Mouse (Mus musculus): ENCODE results near the gene Megf9.

DNA sequence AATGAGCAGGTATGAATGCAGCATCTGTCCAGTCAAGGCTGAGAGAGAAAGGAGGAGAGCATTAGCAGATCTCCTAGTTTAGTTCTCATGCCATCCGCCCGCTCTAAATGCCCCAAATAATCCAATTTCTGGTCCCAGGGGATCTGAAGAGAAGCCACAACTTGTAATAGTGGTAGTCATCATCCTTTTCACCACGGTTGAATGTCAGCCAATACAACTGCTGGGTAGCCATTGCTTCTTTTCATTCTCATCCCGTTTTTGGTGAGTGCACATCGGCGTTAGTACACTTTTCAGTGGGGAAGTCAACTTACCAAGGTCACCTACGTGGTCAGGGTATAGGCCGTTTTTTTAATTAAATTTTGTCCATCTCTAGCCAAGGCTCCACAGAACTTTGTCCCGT, 125.3 kb downstream of the Megf9 start:
- TF ChIP-seq POLR2A (IDR thresholded peaks at IDR 0.05; ENCODE audit: borderline replicate concordance, insufficient read depth, low read length), result no peak
- TF ChIP-seq CTCF (IDR thresholded peaks at IDR 0.05; ENCODE audit: borderline replicate concordance, insufficient read depth, low read depth, low read length), result no peak
